Mouse (Mus musculus) heart, adult 11 months (tissue): ENCODE data around the gene Polr3b.

Source experiments
- DNase-seq: peaks from one replicate; pipeline ENCODE4 v3.0.0; 2022

The Polr3b gene

GRCm38 (mm10) chr10:84675653-84676052, 53.6 kb downstream of the Polr3b start:
- DNase-seq, result peak; percentile 41

GRCm38 (mm10) chr10:84676511-84676910, 54.4 kb downstream of the Polr3b start:
- peak; percentile 80 for DNase-seq

GRCm38 (mm10) chr10:84677871-84678270, 55.8 kb downstream of the Polr3b start:
- DNase-seq, result peak; percentile 60

DNA sequence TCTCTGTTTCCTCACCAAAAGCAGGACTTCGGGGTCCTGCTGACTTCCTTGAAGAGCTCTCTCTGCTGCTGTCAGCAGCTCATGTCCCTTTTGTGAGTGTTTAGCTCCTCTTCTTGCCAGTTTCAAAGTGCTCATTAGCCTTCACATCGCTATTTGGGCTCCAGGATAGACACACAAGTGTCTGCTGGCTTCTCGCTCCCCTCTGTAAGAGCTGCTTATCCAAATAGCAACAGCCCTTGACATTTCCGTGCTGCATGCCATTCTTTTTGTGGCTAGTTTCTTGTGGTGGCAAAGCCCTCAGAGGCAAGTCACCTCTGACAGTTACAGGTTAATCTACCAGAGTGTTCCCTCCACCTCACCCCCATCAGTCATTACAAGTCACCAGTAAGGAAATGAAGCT, 56.3 kb downstream of the Polr3b start:
- DNase-seq, result peak; percentile 75

GRCm38 (mm10) chr10:84685444-84686121, 63.5 kb downstream of the Polr3b start:
- DNase-seq, result peak; percentile 73

- peak; percentile 96 for DNase-seq
Observed at GRCm38 (mm10) chr10:84686122-84686497, 64.0 kb downstream of the Polr3b start.

GRCm38 (mm10) chr10:84686705-84687104, 64.6 kb downstream of the Polr3b start:
- DNase-seq, result peak; percentile 95

GRCm38 (mm10) chr10:84687736-84688135, 65.6 kb downstream of the Polr3b start:
- peak; percentile 64 for DNase-seq

GRCm38 (mm10) chr10:84689846-84690245, 67.8 kb downstream of the Polr3b start:
- DNase-seq, result peak; percentile 61

DNA sequence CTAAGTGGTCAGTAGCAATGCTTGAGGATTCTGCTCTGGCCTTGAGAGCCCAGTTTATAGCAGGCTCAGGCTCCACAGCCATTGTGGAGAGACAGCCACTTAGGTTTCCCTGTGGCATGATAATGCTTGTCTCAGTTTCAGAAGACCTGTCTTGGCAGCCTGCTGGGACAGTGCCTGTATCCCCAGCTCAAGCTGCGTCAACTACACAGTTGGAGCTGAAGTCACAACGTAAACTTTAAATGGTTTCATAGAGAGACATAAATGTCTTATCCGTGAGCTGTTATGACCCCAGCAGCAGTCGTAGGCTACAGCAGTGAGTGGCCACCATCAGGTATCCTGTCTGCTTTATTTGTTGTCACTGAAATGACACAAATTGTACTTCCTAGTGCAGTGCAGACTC, 68.7 kb downstream of the Polr3b start:
- DNase-seq, result peak; percentile 22

DNA sequence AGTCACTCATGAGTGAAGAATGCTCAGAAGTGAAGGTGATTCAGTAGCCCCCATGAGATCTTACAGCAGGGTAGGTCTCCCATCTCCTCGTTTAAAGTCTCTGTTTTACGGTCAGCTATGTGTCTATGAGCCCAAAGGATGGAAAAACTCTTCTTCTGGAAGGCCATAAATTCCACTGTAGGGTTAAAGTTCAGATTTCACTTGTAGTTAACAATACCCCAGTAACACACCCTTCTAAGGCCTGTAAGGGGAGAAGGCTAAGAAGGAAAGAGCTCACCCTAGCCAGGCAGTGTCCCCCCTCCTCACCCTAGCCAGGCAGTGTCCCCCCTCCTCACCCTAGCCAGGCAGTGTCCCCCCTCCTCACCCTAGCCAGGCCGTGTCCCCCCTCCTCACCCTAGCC, 69.6 kb downstream of the Polr3b start:
- DNase-seq, result no peak

GRCm38 (mm10) chr10:84693841-84694638, 71.9 kb downstream of the Polr3b start:
- DNase-seq, result peak; percentile 50

GRCm38 (mm10) chr10:84700236-84700987, 78.3 kb downstream of the Polr3b start:
- no peak for DNase-seq

- DNase-seq, result peak; percentile 97
Observed at GRCm38 (mm10) chr10:84701110-84701509, 79.0 kb downstream of the Polr3b start.

- no peak for DNase-seq
Observed at GRCm38 (mm10) chr10:84702115-84702514, 80.0 kb downstream of the Polr3b start.

- DNase-seq, result no peak
Observed at GRCm38 (mm10) chr10:84704594-84704993, 82.5 kb downstream of the Polr3b start.

- no peak for DNase-seq
Observed at GRCm38 (mm10) chr10:84705234-84705633, 83.1 kb downstream of the Polr3b start.

DNA sequence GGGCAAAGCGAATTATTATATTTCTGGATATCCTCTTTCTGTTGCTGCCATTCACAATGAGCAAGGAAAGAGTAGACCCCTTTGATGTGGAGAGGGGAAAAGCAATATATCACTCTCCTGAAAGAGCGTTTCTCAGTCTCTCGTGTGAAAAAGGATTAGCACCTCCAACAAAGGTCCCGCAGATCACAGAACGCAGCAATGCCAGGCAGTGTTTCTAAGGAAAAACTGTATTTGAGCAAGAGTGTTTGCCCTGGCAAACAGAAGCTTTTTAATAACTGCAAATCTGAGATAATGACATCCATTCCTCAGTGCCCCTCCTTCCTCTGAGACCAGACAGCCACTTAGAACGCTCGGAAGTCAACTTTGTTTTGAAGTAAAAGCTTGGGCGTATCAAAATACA, 84.5 kb downstream of the Polr3b start:
- no peak for DNase-seq

DNA sequence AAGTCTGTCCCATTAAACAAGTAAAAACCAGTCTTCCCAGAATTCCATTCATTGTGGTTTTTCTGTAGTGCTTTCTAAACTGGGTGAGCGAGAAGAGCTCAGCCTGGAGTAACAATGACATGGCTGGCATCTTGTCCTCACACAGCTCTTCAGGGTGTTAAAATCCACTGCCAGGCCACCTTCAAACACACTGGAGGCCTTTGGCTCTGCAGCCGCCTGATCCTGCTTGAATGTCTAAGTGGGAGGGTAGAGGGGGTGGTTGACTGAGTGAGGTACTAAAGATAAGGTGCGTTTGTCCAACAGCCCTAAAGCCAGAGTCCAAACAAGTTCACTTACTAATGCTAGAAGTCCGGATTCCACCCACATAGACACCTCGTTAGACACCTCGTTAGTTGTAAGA, 85.1 kb downstream of the Polr3b start:
- peak; percentile 96 for DNase-seq

DNA sequence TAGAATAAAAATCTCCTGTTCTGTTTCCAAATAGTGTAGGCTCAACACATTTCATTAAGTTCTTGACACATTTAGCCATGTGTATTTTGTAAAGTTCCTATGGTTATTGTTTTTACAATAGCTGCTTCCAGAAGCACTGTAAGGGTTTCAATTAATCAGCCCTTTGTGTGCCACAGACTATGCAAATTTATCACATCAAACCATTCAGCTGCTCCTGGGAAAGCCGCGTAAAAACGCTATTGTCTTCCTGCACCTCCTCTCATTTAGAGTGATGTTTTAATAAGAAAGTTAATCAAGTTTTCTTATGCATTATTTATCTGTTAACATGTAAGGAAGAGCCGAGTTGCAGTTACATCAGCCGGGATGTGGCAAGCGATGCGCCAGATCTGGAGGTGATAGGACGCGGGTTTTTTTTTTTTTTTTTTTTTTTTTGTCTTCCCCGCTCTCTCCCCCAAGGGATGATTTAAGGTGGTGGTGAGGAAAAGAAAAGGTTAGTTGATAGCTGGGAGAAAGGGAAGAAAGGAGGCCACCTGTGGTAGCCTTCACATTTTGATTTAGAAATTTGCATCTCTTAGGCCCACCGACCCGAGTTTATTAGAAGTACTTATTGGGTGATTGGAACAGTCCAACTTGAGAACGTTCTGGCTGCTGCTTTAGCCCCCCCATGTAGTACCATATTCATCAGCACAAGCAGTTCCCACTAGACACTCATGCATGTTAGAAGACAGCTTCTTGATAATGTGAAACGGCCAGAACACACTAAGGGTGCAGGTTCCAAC, 85.8 kb downstream of the Polr3b start:
- DNase-seq, result no peak

- DNase-seq, result no peak
Observed at GRCm38 (mm10) chr10:84710192-84710591, 88.1 kb downstream of the Polr3b start.

DNA sequence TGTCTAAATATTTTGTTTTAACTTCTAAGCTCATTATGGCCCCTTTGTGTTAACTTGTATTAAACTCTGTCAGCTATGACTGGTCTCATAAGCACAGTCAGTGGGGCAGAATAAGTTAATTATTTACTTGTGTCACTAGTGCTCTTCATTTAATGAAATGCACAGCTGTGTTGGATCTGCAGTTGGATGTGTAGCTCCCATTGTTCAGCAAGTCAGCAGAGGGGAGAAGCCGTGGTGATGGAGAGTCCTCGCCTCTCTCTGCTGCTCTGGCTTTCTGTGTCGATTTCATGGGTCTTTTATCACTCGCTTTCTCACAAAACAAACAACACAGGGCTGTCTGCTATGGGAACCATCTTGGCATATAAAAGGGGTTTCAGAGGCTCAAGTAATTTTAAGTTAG, 88.7 kb downstream of the Polr3b start:
- DNase-seq, result no peak

GRCm38 (mm10) chr10:84711479-84711878, 89.4 kb downstream of the Polr3b start:
- no peak for DNase-seq
